Mouse (Mus musculus) neural tube, embryonic 12.5 days (tissue): ENCODE results near the gene Sik3. TPM values are rescaled to one million over a fixed set of nuclear protein-coding genes. Genes with fewer than 3 reads are reported as not detected.

ENCODE experiments used
- ATAC-seq: fragments of 200-750 bp; cut with Nextera tagmentation; 2 replicates; pipeline ENCODE4 v1.8.0; 2017; ENCODE audit warnings: low read depth, mild to moderate bottlenecking, moderate TSS enrichment, moderate library complexity; ENCODE audit not compliant: low FRiP score
- H3K27ac ChIP-seq: fragments of 300-500 bp; sonication (generic); 2 replicates; pipeline ENCODE4 v1.5.1; 2016
- H3K27me3 ChIP-seq: fragments of 300-500 bp; sonication (generic); replicated peaks from 2 replicates; pipeline ENCODE4 v1.6.1; 2016; ENCODE audit warnings: mild to moderate bottlenecking
- H3K36me3 ChIP-seq: fragments of 300-500 bp; sonication (generic); 2 replicates; pipeline ENCODE4 v1.6.1; 2016; ENCODE audit warnings: mild to moderate bottlenecking
- H3K4me1 ChIP-seq: fragments of 300-500 bp; sonication (generic); 2 replicates; pipeline ENCODE4 v1.6.1; 2016
- H3K4me2 ChIP-seq: fragments of 300-500 bp; sonication (generic); replicated peaks from 2 replicates; pipeline ENCODE4 v1.6.1; 2016; ENCODE audit warnings: mild to moderate bottlenecking
- H3K4me3 ChIP-seq: fragments of 300-500 bp; sonication (generic); 2 replicates; pipeline ENCODE4 v1.5.1; 2016
- H3K9ac ChIP-seq: fragments of 300-500 bp; sonication (generic); 2 replicates; pipeline ENCODE4 v1.6.1; 2016; ENCODE audit warnings: mild to moderate bottlenecking
- H3K9me3 ChIP-seq: fragments of 300-500 bp; sonication (generic); 2 replicates; pipeline ENCODE4 v1.6.1; 2016; ENCODE audit warnings: mild to moderate bottlenecking
- WGBS: fragments of 180-500 bp; shearing (Covaris S2); methylation state at CpG from one replicate; pipeline ENCODE4 v1.1.7; 2016; 5-methylcytosine and 5-hydroxymethylcytosine counted together
- polyA plus RNA-seq: library from polyadenylated mRNA; unstranded; fragments of >200 nt; fragmentation: Nextera tagmentation; extraction: Ambion mirVana; gene quantifications from 2 replicates; pipeline ENCODE4 v1.2.1, GENCODE M21; 2016

Gene Sik3
- polyA plus RNA-seq, 1 experiment from 2014 or later = 13.2 TPM

DNA sequence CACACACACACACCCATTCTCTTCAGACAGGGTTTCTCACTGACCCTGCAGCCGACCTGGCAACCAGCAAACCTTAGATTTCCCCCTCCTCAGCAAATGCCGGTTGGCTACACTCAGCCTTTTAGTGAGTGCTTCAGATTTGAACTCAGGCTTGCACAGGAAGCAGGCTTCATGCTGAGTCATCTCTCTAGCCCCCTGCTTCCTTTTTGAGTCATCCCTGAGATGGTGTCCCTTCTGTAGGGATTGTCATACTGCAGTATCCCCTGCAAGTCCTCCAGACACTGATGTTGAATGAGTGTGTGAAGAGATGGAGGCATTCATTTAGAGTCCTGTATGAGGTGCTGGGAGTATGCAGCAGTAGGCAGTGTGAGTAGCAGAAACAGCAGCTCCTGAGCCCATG, 160.3 kb downstream of the Sik3 start:
- WGBS = 63% methylated on average over 2 of the region's 2 CpGs
- H3K27me3 ChIP-seq = no peaks in the 10 kb centered on the region
- no peak overlapping the region for H3K9ac ChIP-seq
- H3K27ac ChIP-seq = no peak overlapping the region
- no peaks in the 10 kb centered on the region for H3K9me3 ChIP-seq
- no peak overlapping the region for H3K4me3 ChIP-seq
- no peaks in the 10 kb centered on the region; the same call in 1 of the 2 replicates for H3K4me1 ChIP-seq
- 0 out of 2 replicates have a peak, but pooled peaks cover 3% of the 10 kb centered on the region for H3K36me3 ChIP-seq
- H3K4me2 ChIP-seq = no peak overlapping the region
- no peak for ATAC-seq

DNA sequence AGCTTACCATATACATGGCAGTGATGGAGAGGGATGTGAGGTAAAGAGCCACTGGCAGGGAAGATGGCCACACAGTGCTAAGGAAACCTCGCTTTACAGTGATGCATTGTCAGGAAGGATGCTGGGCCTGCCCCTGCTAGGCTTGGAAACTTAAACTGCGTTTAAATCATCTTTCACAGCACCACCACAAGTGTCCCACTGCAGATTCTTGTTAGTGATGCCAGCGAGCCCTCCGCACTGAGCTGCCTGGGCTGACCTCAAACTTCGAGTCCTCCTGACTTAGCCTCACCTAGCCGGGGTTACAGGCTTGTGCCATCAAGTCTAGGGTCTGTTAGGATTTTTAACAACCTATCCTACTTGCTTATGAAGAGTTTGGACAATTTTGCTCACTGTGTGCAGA, 161.3 kb downstream of the Sik3 start:
- Histone ChIP-seq H3K4me1 (no peaks in the 10 kb centered on the region; the same call in 1 of the 2 replicates), H3K4me3 (no peak overlapping the region), H3K9me3 (no peaks in the 10 kb centered on the region), H3K27ac (no peak overlapping the region), H3K4me2 (no peak overlapping the region), H3K9ac (no peak overlapping the region), H3K27me3 (no peaks in the 10 kb centered on the region), H3K36me3 (peaks cover 8% of the 10 kb centered on the region; the same call in 1 of the 2 replicates)
- 88% methylated on average over 6 of the region's 6 CpGs for WGBS
- no peak for ATAC-seq

DNA sequence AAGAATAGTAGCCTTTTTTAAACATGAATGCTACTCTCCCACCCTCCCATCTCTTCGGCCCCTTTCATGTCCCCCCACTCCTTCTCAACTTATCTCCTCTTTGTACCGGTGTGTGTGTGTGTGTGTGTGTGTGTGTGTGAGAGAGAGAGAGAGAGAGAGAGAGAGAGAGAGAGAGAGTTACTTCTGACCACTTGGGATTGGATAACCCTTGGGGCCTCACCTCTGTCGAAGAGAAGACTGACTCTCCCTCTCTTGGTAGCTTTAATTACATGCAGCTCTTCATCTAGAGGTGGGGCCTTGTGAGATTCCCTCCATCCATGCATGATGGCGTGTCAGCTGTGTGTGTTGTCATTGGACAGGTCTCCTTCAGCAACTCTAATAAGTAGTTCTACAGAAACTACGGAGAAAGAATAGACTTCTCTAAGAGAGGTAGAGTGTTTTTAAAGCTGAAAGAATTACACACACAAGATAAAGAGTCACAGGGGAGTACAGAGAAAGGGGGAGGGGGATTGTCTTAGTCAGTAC, 162.2 kb downstream of the Sik3 start:
- WGBS = 83% methylated on average over 5 of the region's 5 CpGs
- ATAC-seq = no peak
- no peaks in the 10 kb centered on the region for H3K27me3 ChIP-seq

DNA sequence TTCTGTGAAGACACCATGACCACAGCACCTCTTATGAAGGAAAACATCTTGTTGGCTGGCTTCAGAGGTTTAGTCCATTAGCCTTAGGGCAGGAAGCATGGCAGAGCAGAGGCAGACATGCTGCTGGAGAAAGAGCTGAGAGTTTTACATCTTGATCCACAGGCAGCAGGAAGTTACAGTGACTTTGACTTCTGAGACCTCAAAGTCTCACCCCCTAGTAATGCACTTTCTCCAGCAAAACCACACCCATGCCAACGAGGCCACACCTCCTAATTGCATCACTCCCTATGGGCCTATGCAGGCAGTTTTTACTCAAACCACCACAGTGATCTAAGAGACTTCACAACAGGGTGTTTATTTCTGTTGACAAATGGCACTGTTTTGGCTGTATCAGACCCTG, 162.7 kb downstream of the Sik3 start:
- H3K27ac ChIP-seq = no peak overlapping the region
- no peak overlapping the region for H3K9ac ChIP-seq
- WGBS = 50% methylated on average over 1 of the region's 1 CpGs
- H3K4me1 ChIP-seq = peaks cover 1% of the 10 kb centered on the region
- H3K36me3 ChIP-seq = peaks cover 8% of the 10 kb centered on the region; the same call in 1 of the 2 replicates
- H3K9me3 ChIP-seq = no peaks in the 10 kb centered on the region
- H3K4me2 ChIP-seq = no peak overlapping the region
- H3K27me3 ChIP-seq = no peaks in the 10 kb centered on the region
- no peak for ATAC-seq
- H3K4me3 ChIP-seq = no peak overlapping the region

More for the DNA sequence above, 162.2 kb downstream of the Sik3 start:
- H3K9ac ChIP-seq = no peak overlapping the region
- no peaks in the 10 kb centered on the region for H3K9me3 ChIP-seq
- peaks cover 8% of the 10 kb centered on the region; the same call in 1 of the 2 replicates for H3K36me3 ChIP-seq
- no peak overlapping the region for H3K4me3 ChIP-seq
- no peaks in the 10 kb centered on the region; the same call in 1 of the 2 replicates for H3K4me1 ChIP-seq
- no peak overlapping the region for H3K4me2 ChIP-seq
- no peak overlapping the region for H3K27ac ChIP-seq

DNA sequence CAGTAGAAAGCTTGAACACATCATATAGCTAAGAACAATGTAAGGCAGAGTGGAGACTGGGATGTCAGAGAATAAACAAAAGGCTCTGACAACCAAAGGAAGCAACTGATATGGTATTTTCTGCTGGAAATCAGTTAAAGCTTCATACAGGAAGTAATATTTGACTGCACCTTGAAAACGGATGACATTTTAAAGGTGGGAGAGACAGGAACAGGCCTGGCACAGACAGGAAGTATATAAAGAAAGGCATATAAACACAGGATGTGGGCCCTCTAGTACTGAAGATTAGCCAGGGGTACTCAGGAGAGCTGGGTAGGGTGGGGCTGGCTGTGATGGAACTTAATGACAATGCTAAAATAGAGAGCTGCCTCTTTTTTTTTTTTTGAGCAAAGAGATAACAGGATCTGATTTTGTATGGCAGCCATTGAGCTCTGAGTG, 163.3 kb downstream of the Sik3 start:
- Histone ChIP-seq H3K9me3 (no peaks in the 10 kb centered on the region), H3K36me3 (peaks cover 8% of the 10 kb centered on the region; the same call in 1 of the 2 replicates), H3K4me3 (no peak overlapping the region), H3K4me2 (no peak overlapping the region), H3K4me1 (peaks cover 7% of the 10 kb centered on the region), H3K27ac (no peak overlapping the region), H3K27me3 (no peaks in the 10 kb centered on the region), H3K9ac (no peak overlapping the region)
- WGBS = 78% methylated on average over 1 of the region's 1 CpGs
- no peak for ATAC-seq

- no peak overlapping the region for H3K9ac ChIP-seq
- H3K27ac ChIP-seq = no peak overlapping the region
- H3K9me3 ChIP-seq = no peaks in the 10 kb centered on the region
- ATAC-seq = no peak
- no peak overlapping the region for H3K4me3 ChIP-seq
- H3K36me3 ChIP-seq = peaks cover 8% of the 10 kb centered on the region; the same call in 1 of the 2 replicates
- WGBS = 89% methylated on average over 4 of the region's 4 CpGs
- peaks cover 7% of the 10 kb centered on the region for H3K4me1 ChIP-seq
- H3K4me2 ChIP-seq = no peak overlapping the region
- H3K27me3 ChIP-seq = no peaks in the 10 kb centered on the region
Observed at GRCm38 (mm10) chr9:46176613-46177012, 164.0 kb downstream of the Sik3 start.

- H3K9ac ChIP-seq = no peak overlapping the region
- 90% methylated on average over 9 of the region's 9 CpGs for WGBS
- H3K9me3 ChIP-seq = no peaks in the 10 kb centered on the region
- H3K4me2 ChIP-seq = no peak overlapping the region
- ATAC-seq = no peak
- H3K27ac ChIP-seq = no peak overlapping the region
- no peaks in the 10 kb centered on the region for H3K27me3 ChIP-seq
- H3K4me1 ChIP-seq = peaks cover 7% of the 10 kb centered on the region
- H3K36me3 ChIP-seq = peaks cover 8% of the 10 kb centered on the region; the same call in 1 of the 2 replicates
- H3K4me3 ChIP-seq = no peak overlapping the region
Observed at GRCm38 (mm10) chr9:46178595-46178994, 166.0 kb downstream of the Sik3 start.

- Histone ChIP-seq H3K9ac (no peak overlapping the region), H3K4me3 (no peak overlapping the region), H3K27ac (no peak overlapping the region), H3K36me3 (peaks cover 8% of the 10 kb centered on the region; the same call in 1 of the 2 replicates), H3K4me1 (peaks cover 7% of the 10 kb centered on the region), H3K27me3 (no peaks in the 10 kb centered on the region), H3K4me2 (no peak overlapping the region), H3K9me3 (no peaks in the 10 kb centered on the region)
- ATAC-seq = no peak
- WGBS = 81% methylated on average over 8 of the region's 8 CpGs
Observed at GRCm38 (mm10) chr9:46181297-46181696, 168.7 kb downstream of the Sik3 start.

- Histone ChIP-seq H3K4me1 (peaks cover 7% of the 10 kb centered on the region), H3K27ac (no peak overlapping the region), H3K4me2 (no peak overlapping the region), H3K36me3 (no peaks in the 10 kb centered on the region), H3K27me3 (no peaks in the 10 kb centered on the region), H3K4me3 (no peak overlapping the region), H3K9ac (no peak overlapping the region), H3K9me3 (no peaks in the 10 kb centered on the region)
- no peak for ATAC-seq
- 47% methylated on average over 5 of the region's 5 CpGs for WGBS
Observed at GRCm38 (mm10) chr9:46184542-46184941, 171.9 kb downstream of the Sik3 start.

- Histone ChIP-seq H3K4me1 (peaks cover 7% of the 10 kb centered on the region), H3K9me3 (no peaks in the 10 kb centered on the region), H3K9ac (no peak overlapping the region), H3K36me3 (no peaks in the 10 kb centered on the region), H3K4me3 (no peak overlapping the region), H3K4me2 (no peak overlapping the region), H3K27me3 (no peaks in the 10 kb centered on the region), H3K27ac (no peak overlapping the region)
- WGBS = 46% methylated on average over 2 of the region's 2 CpGs
- ATAC-seq = no peak
Observed at GRCm38 (mm10) chr9:46185191-46185590, 172.6 kb downstream of the Sik3 start.

DNA sequence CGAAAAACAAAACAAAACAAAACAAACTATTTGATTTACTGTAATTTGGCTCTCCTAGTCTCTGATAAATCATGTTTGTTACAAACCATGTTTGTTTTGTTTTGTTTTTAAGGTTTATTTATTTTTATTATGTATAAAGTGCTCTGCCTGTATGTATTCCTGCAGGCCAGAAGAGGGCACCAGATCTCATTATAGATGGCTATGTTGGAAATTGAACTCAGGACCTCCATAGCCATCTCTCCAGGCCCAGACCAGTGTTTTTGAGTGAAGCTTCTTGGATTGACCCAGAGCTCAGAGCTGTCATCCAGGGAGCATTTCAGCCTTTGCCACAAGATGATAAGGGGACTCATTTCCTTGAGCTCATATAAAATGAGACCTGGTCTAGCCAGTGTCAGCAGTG, 173.8 kb downstream of the Sik3 start:
- no peak overlapping the region for H3K4me2 ChIP-seq
- no peak overlapping the region for H3K27ac ChIP-seq
- ATAC-seq = no peak
- 78% methylated on average over 1 of the region's 1 CpGs for whole genome bisulfite sequencing
- no peaks in the 10 kb centered on the region for H3K36me3 ChIP-seq
- H3K27me3 ChIP-seq = no peaks in the 10 kb centered on the region
- H3K9me3 ChIP-seq = no peaks in the 10 kb centered on the region
- no peaks in the 10 kb centered on the region for H3K4me1 ChIP-seq
- H3K9ac ChIP-seq = no peak overlapping the region
- H3K4me3 ChIP-seq = no peak overlapping the region

GRCm38 (mm10) chr9:46188370-46188769, 175.8 kb downstream of the Sik3 start:
- Histone ChIP-seq H3K9me3 (no peaks in the 10 kb centered on the region), H3K27ac (no peak overlapping the region), H3K36me3 (no peaks in the 10 kb centered on the region), H3K4me2 (no peak overlapping the region), H3K4me1 (no peaks in the 10 kb centered on the region), H3K9ac (no peak overlapping the region), H3K27me3 (no peaks in the 10 kb centered on the region), H3K4me3 (no peak overlapping the region)
- ATAC-seq = no peak
- 92% methylated on average over 4 of the region's 4 CpGs for WGBS

- Histone ChIP-seq H3K36me3 (no peaks in the 10 kb centered on the region), H3K27me3 (no peaks in the 10 kb centered on the region), H3K9me3 (no peaks in the 10 kb centered on the region), H3K9ac (no peak overlapping the region), H3K4me3 (no peak overlapping the region), H3K4me2 (no peak overlapping the region), H3K27ac (no peak overlapping the region), H3K4me1 (no peaks in the 10 kb centered on the region)
- 73% methylated on average over 5 of the region's 5 CpGs for whole genome bisulfite sequencing
- ATAC-seq = no peak
Observed at GRCm38 (mm10) chr9:46188956-46189355, 176.3 kb downstream of the Sik3 start.
